Mouse (Mus musculus): Measurements from ENCODE around the gene Lgsn.
A peak's percentile ranks its signal among the peaks of the same experiment; 100 is the strongest.

Lgsn gene

DNA sequence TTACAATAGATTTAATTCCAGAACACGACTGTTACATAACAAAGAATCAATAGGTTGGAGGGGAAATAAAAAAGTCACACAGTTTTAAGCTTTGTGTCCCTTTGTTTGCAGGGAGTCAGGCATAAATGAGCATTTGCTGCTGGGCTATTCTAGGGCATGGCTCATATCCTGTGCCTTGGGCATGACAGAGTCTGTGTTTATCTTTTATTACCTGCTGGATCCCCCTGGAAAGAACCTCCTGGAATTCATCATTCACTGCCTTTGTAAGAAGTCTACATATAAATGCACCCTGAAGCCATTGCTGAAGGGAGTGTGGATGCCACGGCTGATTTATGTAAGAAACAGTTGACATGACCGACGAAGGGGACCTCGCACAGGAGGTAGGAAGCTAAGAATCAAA is at the start of gene Lgsn:
Lgsn (plus strand) TSS at position 301 of the 400 bp plus-strand sequence.
- DNase-seq (ENCODE audit: low spot score in 2 of 2), result no peak

GRCm38 (mm10) chr1:31138387-31138786 is 37.8 kb upstream of the Lgsn start:
- no peak for DNase-seq (ENCODE audit: low spot score in 2 of 2)

DNA sequence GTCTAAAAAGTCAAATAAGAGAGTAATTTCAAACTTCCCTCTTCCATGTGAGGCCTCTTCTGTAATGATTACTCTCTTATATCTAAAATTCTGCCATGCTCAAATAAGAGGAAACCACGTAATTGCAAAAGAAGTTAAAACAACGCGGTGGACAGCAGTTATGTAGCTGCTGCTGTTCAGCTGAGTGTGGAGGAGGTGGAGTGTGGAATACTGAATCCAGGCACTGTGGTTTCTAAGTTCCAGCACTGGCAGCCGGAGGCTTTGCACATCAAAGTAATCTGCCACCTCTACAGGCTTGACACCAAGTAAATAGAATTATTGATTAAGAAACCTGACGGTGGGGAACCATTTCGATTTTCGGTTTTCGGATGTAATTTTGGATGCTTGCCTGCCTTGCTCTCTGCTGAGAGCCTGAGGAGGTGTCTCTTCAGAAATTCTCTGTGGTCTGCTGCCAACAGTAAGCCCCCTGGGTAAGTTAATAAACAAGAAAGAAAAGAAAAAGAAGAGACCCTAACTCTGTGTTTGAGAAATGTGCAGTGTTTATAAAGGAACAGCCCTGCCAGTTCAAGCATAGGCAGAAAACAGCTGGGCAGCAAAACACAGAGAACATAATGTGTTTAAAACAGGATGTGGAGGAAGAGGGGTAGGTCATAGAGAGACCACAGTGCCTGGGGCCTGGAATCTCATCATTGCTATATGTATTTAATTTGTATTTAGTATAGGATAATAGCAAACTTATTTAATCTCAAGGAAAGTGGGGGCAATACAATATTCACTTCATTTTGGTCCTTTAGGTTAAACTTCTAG is 33.7 kb upstream of the Lgsn start:
- no peak for DNase-seq (ENCODE audit: low spot score in 2 of 2)

DNA sequence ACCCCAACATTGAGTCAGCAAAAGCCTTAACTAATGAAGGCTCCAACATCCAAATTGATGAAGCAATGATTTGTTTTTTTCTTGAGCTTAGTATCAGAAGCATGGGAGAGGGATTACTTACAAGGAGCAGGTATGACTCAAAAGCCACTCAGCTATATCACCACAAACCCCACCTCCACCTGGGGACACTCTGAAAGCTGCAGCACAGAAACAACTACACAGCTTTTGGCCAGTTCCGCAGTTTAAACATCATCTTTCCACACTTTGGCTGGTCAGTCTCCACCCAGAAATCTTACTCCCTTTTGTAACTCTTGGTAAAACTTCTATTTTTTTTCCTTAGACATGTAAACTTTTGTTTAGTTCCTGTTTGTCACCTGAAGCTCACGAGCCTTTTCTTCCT is 32.6 kb upstream of the Lgsn start:
- no peak for DNase-seq (ENCODE audit: low spot score in 2 of 2)

- no peak for DNase-seq (ENCODE audit: low spot score in 2 of 2)
Observed at GRCm38 (mm10) chr1:31149671-31150070, 26.5 kb upstream of the Lgsn start.

DNA sequence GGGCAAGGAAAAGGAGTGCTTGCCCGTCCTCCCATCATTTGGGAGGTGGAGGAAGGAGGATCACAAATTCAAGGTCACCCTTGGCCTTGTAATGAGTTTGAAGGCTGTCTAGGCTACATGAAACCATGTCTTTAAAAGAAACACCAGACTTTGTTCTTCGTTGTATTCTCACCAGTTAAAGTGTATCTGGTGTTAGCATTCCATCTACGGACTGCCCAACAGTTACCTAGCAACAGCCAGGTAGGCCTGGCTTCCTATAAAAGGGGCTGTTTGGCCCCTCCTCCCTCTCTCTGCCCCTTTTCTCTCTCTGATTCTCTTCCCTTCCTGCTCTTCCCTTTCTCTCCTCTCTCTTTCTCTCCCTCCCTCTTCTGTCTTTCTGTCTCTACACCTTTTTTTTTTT is 25.7 kb upstream of the Lgsn start:
- no peak for DNase-seq (ENCODE audit: low spot score in 2 of 2)

- DNase-seq (ENCODE audit: low spot score in 2 of 2), result no peak
Observed at GRCm38 (mm10) chr1:31152799-31153426, 23.3 kb upstream of the Lgsn start.

GRCm38 (mm10) chr1:31153793-31154349 is 22.3 kb upstream of the Lgsn start:
- peak in 1 of 2 experiments; percentile 7 for DNase-seq (ENCODE audit: low spot score in 2 of 2)

DNA sequence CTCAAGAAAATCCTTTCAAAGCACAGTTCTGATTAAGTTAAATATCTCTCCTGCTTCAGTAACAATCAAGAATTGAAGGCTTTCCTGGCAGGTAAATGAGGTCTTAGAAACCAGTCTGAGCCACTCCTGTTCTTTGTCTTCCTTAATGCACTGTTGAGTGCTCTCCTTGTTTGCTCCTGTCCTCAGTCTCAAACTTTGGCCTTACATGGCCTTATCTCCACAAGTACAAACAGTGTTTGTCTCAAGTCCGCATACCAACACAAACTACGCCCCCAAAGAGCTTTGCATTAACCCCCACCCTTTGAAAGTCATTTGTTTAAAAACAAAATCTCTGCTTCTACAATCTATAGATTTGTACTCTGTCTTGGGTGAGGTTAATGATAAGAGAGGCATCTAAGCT is 20.0 kb upstream of the Lgsn start:
- no peak for DNase-seq (ENCODE audit: low spot score in 2 of 2)

GRCm38 (mm10) chr1:31156884-31157283 is 19.3 kb upstream of the Lgsn start:
- no peak for DNase-seq (ENCODE audit: low spot score in 2 of 2)

DNA sequence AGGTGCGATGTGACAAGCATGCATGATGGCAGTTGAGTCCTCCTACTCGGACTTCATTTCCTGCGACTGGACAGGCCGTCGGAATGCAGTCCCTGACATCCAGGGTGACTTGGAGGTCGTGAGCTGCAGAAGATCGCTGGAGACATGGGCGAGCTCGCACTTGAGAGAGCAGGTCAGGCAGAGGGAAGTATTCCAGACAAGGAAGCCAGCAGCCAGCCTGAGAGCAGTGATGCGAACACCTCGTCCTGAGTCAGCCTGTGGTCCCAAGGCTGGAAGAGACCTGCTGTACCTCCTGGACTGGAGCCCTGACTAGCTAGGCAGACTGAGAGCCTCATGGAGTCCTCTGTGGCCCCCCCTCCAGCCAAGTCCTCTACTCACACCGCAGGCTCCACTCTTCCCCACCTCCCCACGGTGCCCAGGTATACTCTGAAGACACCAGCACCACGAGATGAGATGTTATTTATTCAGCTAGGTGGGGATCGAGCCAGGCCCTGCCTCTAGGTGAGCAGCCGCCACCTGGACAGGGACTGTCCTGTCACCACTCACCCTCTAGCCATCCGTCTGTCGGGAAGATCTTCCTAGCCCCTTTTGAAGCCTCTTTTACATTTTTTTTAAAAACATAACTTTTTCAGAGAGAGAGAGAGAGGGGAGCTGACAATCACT is 11.5 kb upstream of the Lgsn start:
- DNase-seq (ENCODE audit: low spot score in 2 of 2), result no peak

GRCm38 (mm10) chr1:31165326-31166121 is 10.7 kb upstream of the Lgsn start:
- DNase-seq (ENCODE audit: low spot score in 2 of 2), result no peak

GRCm38 (mm10) chr1:31175401-31175800 is 800 bp upstream of the Lgsn start:
- no peak for DNase-seq (ENCODE audit: low spot score in 2 of 2)

- no peak for DNase-seq (ENCODE audit: low spot score in 2 of 2)
Observed at GRCm38 (mm10) chr1:31178264-31178663, 2.1 kb downstream of the Lgsn start.

DNA sequence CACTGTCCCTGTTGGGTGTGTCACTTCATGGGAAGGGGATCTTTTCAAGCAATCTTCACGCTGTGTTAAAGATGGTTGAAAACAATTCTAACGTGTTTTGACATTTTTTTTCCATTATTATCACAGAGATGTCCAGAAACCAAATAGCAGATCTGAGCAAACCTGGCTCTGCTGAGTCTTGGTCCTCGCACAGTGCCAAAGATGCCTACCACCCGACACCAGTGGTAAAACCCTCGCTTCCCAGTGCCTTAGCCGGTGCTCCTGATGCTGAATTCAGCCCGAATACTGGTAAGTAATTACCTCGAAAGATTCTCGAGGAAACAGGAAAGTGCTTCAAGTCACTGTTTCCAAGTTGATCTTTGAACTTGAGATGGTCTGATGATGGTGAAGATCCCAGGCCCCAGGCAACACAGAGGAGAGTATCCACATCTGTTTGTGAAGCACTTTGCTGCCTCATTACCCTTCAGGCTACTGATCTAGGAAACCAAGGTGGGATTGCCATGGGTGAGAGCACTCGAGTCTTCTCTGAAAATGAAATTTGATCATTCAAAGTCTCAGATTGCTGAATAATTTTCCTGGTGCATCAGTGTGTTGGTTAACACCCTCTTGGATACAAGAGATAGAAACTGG is 14.2 kb downstream of the Lgsn start:
- no peak for DNase-seq (ENCODE audit: low spot score in 2 of 2)

DNA sequence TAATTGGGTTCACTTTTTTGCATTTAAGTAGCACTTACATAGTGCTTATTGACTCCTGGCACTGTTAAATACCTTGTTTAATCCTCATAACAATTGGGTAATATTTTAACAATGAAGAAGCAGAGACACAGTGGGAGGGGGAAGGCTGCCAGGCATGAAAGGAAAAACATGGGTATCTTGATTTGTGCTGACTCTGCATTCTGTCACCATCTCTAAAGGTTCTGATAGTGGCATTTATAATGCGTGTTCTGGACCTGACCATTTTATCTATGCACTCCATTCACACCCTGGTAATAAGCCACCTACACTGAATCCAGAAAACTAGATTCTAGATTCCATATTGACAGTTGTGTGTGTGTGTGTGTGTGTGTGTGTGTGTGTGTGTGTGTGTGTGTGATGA is 19.4 kb downstream of the Lgsn start:
- no peak for DNase-seq (ENCODE audit: low spot score in 2 of 2)

GRCm38 (mm10) chr1:31196959-31197358 is 20.8 kb downstream of the Lgsn start:
- no peak for DNase-seq (ENCODE audit: low spot score in 2 of 2)

GRCm38 (mm10) chr1:31203771-31204170 is 27.6 kb downstream of the Lgsn start:
- DNase-seq (ENCODE audit: low spot score in 2 of 2), result no peak

- DNase-seq (ENCODE audit: low spot score in 2 of 2), result no peak
Observed at GRCm38 (mm10) chr1:31205346-31205745, 29.1 kb downstream of the Lgsn start.

DNA sequence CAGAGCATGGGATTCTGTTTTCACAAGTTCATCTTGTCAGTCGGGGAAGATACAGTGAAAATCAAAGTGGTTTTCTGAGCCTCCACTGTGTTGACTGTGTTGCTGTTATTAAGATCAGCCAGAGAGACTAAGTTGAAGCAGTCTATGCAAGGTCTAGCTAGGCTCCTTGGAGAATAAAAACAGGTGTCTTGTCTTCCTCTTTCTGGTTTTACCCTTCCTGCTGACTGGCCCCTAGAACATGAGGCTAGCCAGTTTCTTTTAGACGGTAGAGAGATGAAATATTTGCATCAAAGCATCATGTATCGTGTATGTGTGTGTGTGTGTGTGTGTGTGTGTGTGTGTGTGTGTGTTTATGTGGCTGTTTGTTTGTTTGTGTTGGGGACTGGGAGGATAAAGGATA is 29.6 kb downstream of the Lgsn start:
- DNase-seq (ENCODE audit: low spot score in 2 of 2), result no peak

GRCm38 (mm10) chr1:31210144-31210543 is 33.9 kb downstream of the Lgsn start:
- peak in 1 of 2 experiments; percentile 28 for DNase-seq (ENCODE audit: low spot score in 2 of 2)
